Mouse (Mus musculus): ENCODE measurements around the gene Apoa1.

DNA sequence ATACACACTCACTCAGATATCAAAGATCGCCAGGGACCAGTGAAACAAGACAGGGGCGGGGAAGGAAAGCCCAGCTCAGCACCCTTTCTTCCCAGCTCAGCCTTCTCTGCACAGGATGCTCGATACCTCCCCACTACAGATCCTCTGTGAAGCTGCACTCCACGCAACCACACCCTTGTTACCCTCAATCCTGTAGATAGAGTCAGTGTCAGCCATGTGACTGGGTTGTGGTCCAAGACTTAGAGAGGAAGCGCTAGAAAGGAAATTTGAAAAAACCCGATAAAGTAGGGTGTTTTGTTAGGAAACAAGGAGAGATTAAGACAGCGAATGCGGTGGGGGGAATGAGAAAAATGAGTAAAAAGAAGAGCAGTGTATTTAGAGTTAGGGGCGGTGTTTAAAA, 43.7 kb downstream of the Apoa1 start:
- TF ChIP-seq POLR2A (IDR thresholded peaks at IDR 0.05; ENCODE audit: borderline replicate concordance, insufficient read depth, low read length) (no peak), CTCF (IDR thresholded peaks at IDR 0.05; ENCODE audit: borderline replicate concordance, insufficient read depth, low read depth, low read length) (no peak)

Data from cerebellum, adult 2 months (tissue).